Mouse (Mus musculus): ENCODE measurements around the gene Bcl2l13. TPM values are rescaled to one million over a fixed set of nuclear protein-coding genes. Genes with fewer than 3 reads are reported as not detected.

The Bcl2l13 gene
- 7.8 TPM for polyA plus RNA-seq (2014; fragmentation: Illumina TruSeq; extraction: RNeasy Lipid Tissue Mini Kit (QIAGEN cat#74804); ENCODE audit: insufficient read depth, low read depth, low replicate concordance)

DNA sequence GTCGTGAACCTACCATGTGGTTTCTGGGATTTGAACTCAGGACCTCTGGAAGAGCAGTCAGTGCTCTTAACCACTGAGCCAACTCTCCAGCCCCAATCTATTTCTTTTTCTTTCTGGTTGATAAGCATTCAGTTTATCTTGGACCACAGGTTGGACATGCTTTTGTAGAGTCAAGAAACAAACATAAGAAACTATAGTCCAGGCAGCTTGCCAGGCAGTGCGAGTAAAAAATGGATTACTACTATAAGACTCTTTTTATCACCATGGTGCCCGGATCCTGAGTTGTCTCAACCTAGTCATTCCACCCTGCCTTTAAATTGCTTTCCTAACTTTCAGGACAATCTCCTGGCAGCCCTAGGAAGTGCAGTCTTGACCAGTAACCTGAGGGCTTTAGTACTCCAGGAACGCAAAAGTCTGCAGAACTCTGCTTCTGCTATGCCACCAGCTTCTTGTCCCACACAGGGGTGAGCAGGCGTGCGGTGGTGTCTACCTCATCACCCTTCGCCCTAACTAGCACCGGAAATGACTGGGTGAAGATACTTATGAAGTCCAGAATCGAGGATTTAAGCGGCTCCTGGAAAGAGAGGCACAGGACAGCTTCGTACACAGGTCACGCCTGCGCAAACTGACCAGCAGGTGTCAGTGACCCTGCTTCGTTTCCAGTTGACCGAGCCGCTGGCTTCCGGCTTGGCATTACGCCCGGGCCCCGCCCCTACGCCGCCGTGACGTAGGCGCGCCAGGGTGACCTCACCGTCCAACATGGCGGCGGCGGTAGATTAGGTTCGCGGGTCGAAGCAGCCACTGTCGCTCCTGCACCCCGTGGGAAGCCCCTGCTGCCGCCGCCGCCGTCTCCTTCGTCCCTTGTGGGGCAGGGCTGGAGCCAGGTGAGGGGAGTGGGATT is at the start of gene Bcl2l13:
Bcl2l13 (plus strand) TSS at position 739 of the 901 bp plus-strand sequence.

DNA sequence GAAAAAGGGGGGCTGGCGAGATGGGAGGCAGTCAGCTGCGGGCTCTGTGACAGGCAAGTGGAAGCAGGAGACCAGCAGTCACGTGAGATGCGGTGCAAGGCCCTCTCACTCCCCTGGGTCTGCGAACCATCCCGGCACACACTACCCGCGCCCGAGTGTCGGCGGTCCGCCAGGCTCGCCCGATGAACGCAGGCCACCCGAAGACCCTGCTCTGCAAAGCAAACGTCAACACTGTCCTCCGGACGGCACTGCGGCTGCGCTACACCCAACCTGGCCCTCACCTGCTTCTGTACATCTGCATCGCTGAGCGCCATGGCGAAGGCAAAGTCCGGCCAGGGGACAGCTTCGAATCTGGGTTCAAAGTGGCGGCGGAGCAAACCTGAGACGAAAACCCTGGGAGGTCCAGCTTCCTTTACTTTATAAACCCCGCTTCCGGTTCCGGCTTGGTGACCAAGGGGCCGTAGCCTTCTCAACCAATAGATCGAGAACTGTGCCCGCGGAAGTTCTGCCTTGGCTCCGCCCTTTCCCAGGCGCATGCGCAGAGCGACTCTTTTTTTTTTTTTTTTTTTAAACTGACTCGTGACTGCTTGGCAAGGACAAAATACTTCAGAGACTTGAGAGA is 13.6 kb upstream of the Bcl2l13 start, which contains the start of gene Atp6v1e1:
Atp6v1e1 (minus strand) TSS at position 487 of the 622 bp plus-strand sequence.

DNA sequence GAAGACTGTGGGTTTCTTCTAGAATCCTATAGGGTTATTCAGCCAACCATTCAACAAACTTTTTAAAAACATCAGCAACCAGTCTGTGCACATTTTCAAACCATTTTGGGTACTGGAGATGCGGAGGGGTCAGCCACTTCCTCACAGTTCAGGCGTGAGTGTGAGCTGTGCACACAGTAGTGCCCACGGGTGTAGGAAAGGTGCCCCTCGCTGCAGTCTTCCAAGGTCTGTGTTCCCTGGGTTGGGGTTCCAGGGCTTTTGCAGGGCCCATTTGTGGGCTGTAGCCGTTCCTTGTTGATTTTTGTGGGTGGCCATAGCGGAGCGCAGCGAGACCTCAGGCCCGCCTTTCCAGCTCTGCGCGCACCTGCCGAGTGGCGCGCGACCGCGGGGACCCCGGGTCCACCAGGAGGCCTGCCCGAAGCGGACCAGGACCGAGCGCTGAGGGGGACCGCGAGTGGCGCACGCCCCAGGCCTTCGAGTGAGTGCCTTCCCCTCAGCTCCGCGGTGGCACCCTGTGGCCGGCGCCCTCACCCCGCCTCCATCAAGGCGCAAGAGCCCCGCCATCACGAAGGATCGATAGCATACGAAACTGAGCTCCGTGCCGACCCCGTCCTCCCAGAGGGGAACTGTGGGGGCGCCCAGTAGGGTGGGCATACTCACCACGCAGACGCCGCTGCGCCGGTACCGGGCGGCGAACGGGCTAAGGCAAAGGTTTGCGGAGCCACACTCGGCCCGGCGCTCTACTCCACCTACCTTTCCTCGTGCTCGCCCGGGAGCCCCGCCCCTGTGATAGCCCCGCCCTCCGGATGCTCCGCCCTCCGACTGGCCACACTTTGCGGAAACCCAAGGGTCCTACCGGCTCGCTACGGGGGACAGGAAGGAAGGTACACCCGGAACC is 80.3 kb downstream of the Bcl2l13 start, which contains the start of gene Bid:
Bid (minus strand) TSS at position 780 of the 898 bp plus-strand sequence.

Other genes with a start within 250 kb of the Bcl2l13 start
- gene Cecr2, start 169.8 kb upstream of the Bcl2l13 start, polyA plus RNA-seq (2014; fragmentation: Illumina TruSeq; extraction: RNeasy Lipid Tissue Mini Kit (QIAGEN cat#74804); ENCODE audit: insufficient read depth, low read depth, low replicate concordance) = 1.4 TPM
- gene Slc25a18, start 62.6 kb upstream of the Bcl2l13 start, polyA plus RNA-seq (2014; fragmentation: Illumina TruSeq; extraction: RNeasy Lipid Tissue Mini Kit (QIAGEN cat#74804); ENCODE audit: insufficient read depth, low read depth, low replicate concordance) = 0.71 TPM
- 139 TPM for gene Atp6v1e1, start 13.4 kb upstream of the Bcl2l13 start, polyA plus RNA-seq (2014; fragmentation: Illumina TruSeq; extraction: RNeasy Lipid Tissue Mini Kit (QIAGEN cat#74804); ENCODE audit: insufficient read depth, low read depth, low replicate concordance)
- gene Bid, start 80.6 kb downstream of the Bcl2l13 start, polyA plus RNA-seq (2014; fragmentation: Illumina TruSeq; extraction: RNeasy Lipid Tissue Mini Kit (QIAGEN cat#74804); ENCODE audit: insufficient read depth, low read depth, low replicate concordance) = 5.4 TPM